Mouse (Mus musculus) lung, embryonic 15.5 days (tissue): ENCODE measurements at regions not wholly inside any gene's neighbourhood (a gene's known extent, or its start where the extent isn't known, plus 50 kb on each side); places are given as distances from the start of the nearest gene placed in this dataset.
A peak's percentile ranks its signal among the peaks of the same experiment; 100 is the strongest.

Experiments used
- ATAC-seq: fragments of 200-750 bp; cut with Nextera tagmentation; 2 replicates; pipeline ENCODE4 v1.8.0; 2017; ENCODE audit warnings: moderate number of reproducible peaks, borderline replicate concordance; ENCODE audit not compliant: low FRiP score, low TSS enrichment; ENCODE audit errors: extremely low read depth
- H3K27ac ChIP-seq: fragments of 300-500 bp; sonication (generic); 2 replicates; pipeline ENCODE4 v1.5.1; 2015; ENCODE audit warnings: moderate library complexity, mild to moderate bottlenecking, inconsistent platforms
- H3K27me3 ChIP-seq: fragments of 300-500 bp; sonication (generic); 2 replicates; pipeline ENCODE4 v1.6.1; 2015; ENCODE audit warnings: inconsistent platforms
- H3K36me3 ChIP-seq: fragments of 300-500 bp; sonication (generic); 2 replicates; pipeline ENCODE4 v1.6.1; 2015; ENCODE audit warnings: inconsistent platforms
- H3K4me1 ChIP-seq: fragments of 300-500 bp; sonication (generic); 2 replicates; pipeline ENCODE4 v1.6.1; 2015; ENCODE audit warnings: inconsistent platforms
- H3K4me2 ChIP-seq: fragments of 300-500 bp; sonication (generic); 2 replicates; pipeline ENCODE4 v1.6.1; 2015; ENCODE audit warnings: inconsistent platforms, mild to moderate bottlenecking, moderate library complexity
- H3K4me3 ChIP-seq: fragments of 300-500 bp; sonication (generic); 2 replicates; pipeline ENCODE4 v1.5.1; 2015; ENCODE audit warnings: mild to moderate bottlenecking, inconsistent platforms
- H3K9ac ChIP-seq: fragments of 300-500 bp; sonication (generic); 2 replicates; pipeline ENCODE4 v1.6.1; 2015; ENCODE audit warnings: inconsistent platforms
- H3K9me3 ChIP-seq: fragments of 300-500 bp; sonication (generic); 2 replicates; pipeline ENCODE4 v1.6.1; 2016; ENCODE audit warnings: inconsistent platforms
- whole genome bisulfite sequencing: fragments of 180-500 bp; shearing (Covaris S2); methylation state at CpG from one replicate; pipeline ENCODE4 v1.1.7; 2015; 5-methylcytosine and 5-hydroxymethylcytosine counted together

DNA sequence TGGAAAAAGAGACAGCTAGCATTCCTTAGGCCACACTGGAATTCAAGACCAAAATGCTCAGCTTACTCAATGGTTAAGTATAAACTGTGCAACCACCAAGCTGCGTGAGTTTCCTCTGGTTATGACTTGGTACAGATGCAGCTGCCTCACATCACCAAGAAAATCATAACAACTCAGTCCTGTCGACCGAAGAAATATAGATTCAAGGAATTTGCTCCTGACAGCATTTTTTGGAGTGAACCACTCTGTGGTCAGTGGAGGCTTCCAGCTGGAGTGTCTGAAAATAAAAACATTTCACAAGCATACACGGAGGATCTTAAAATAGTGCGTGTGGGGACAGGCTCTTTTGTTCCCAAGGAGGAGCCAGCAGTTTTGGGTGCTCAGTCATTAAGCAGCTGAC lies 253.8 kb downstream of the Bckdhb start:
- no peaks in the 10 kb centered on the region for H3K4me1 ChIP-seq
- peak overlapping the region; percentile 31 for H3K27ac ChIP-seq
- WGBS, result 45% methylated on average over 5 of the region's 5 CpGs
- no peaks in the 10 kb centered on the region for H3K36me3 ChIP-seq
- H3K9ac ChIP-seq, result no peak overlapping the region
- H3K27me3 ChIP-seq, result no peaks in the 10 kb centered on the region
- no peak overlapping the region for H3K4me2 ChIP-seq
- ATAC-seq, result peak; percentile 91
- H3K4me3 ChIP-seq, result no peak overlapping the region
- no peaks in the 10 kb centered on the region for H3K9me3 ChIP-seq

- H3K27me3 ChIP-seq, result no peaks in the 10 kb centered on the region
- peak overlapping the region; percentile 14 for H3K27ac ChIP-seq
- 57% methylated on average over 4 of the region's 4 CpGs for WGBS
- no peaks in the 10 kb centered on the region for H3K9me3 ChIP-seq
- no peak overlapping the region for H3K4me2 ChIP-seq
- no peaks in the 10 kb centered on the region for H3K4me1 ChIP-seq
- ATAC-seq, result no peak
- H3K9ac ChIP-seq, result no peak overlapping the region
- H3K4me3 ChIP-seq, result no peak overlapping the region
- H3K36me3 ChIP-seq, result no peaks in the 10 kb centered on the region
Observed at GRCm38 (mm10) chr9:84179238-84179637, 254.3 kb downstream of the Bckdhb start.

DNA sequence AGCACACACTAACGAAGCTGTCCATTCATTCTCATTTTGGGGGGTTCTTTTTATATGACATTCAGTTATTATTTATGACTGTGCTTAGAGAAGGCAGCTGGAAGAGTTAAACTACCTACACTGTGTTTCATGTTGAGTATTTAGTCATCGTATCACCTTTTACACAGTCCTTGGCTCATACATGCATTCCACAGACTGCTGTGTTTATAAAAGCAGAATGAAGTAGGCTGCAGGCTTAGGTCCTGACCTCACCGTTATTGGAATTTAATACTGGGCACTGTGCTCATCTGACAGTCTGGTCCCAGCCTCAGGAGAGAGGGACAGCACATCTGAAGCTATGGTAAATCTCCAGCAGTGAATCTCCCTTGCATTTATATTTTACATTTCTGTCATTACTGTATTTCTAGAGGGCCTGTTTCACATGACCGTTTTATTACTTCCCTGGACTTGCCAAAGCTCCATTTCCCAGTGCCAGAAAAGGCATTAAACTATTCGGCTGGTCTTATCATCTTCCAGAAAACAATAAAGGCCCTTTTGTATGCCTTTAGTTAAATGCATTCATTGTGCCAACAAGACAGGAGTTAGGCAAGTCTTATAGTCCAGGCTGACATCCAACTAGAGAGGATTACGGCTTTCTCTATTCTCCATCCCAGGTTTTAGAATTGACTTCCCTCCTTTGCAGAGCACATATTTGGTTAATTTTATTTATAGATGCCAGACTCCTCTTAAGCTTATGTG lies 258.9 kb downstream of the Bckdhb start:
- no peak for ATAC-seq

DNA sequence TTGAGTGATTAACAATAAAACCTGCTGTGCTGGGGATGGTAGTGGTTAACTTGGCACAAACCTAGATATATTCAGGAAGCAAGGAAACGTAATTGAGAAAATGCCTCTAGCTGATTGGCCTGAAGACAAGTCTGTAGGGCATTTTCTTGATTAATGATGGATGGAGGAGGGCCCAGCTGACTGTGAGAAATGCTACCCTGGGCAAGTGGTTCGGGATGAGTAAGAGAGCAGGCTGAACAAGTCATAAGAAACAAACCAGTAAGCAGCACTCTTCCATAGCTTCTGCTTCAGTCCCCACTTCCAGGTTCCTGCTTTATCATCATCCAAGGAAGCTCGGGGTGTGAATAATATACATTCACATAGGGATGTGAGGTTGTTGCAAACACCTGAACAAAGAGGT lies 262.6 kb downstream of the Bckdhb start:
- Histone ChIP-seq H3K4me3 (no peak overlapping the region), H3K27me3 (no peaks in the 10 kb centered on the region), H3K36me3 (no peaks in the 10 kb centered on the region), H3K4me2 (no peak overlapping the region), H3K9me3 (no peaks in the 10 kb centered on the region), H3K27ac (no peak overlapping the region), H3K9ac (no peak overlapping the region), H3K4me1 (no peaks in the 10 kb centered on the region)
- ATAC-seq, result no peak
- 69% methylated on average over 3 of the region's 3 CpGs for WGBS

More for the DNA sequence above, 258.9 kb downstream of the Bckdhb start:
- Histone ChIP-seq H3K9ac (no peak overlapping the region), H3K36me3 (no peaks in the 10 kb centered on the region), H3K4me2 (no peak overlapping the region), H3K27ac (no peak overlapping the region), H3K4me3 (no peak overlapping the region), H3K27me3 (no peaks in the 10 kb centered on the region), H3K4me1 (no peaks in the 10 kb centered on the region), H3K9me3 (no peaks in the 10 kb centered on the region)
- 45% methylated on average over 6 of the region's 6 CpGs for WGBS

GRCm38 (mm10) chr9:84193405-84193804 lies 268.5 kb downstream of the Bckdhb start:
- H3K4me1 ChIP-seq, result no peaks in the 10 kb centered on the region
- H3K9ac ChIP-seq, result no peak overlapping the region
- H3K27me3 ChIP-seq, result no peaks in the 10 kb centered on the region
- no peaks in the 10 kb centered on the region for H3K9me3 ChIP-seq
- ATAC-seq, result no peak
- no peak overlapping the region for H3K27ac ChIP-seq
- no peak overlapping the region for H3K4me3 ChIP-seq
- 53% methylated on average over 1 of the region's 1 CpGs for WGBS
- no peaks in the 10 kb centered on the region for H3K36me3 ChIP-seq
- H3K4me2 ChIP-seq, result no peak overlapping the region

DNA sequence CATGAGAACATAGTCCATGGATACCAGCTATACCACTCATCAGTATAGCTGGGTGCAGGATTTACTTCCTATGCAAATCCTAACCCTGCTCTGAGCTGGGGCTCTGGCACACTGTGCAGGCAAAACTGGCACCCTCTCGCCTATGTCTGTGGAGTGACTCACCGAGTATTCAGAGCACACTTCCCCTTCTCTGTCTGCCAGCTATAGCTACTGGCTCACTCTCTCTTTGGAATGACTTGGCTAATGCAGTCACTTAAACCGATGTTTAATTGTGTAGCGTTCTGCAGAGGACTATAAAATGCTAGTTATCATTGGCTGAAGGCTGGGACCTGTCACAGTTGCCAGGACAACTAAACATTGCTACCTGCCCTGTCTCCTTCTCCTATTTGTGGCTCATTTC lies 269.8 kb downstream of the Bckdhb start:
- no peaks in the 10 kb centered on the region for H3K27me3 ChIP-seq
- no peak overlapping the region for H3K27ac ChIP-seq
- ATAC-seq, result no peak
- no peaks in the 10 kb centered on the region for H3K36me3 ChIP-seq
- no peak overlapping the region for H3K4me2 ChIP-seq
- H3K4me1 ChIP-seq, result no peaks in the 10 kb centered on the region
- H3K9ac ChIP-seq, result no peak overlapping the region
- no peaks in the 10 kb centered on the region for H3K9me3 ChIP-seq
- WGBS, result 78% methylated on average over 4 of the region's 4 CpGs
- H3K4me3 ChIP-seq, result no peak overlapping the region

- no peaks in the 10 kb centered on the region for H3K27me3 ChIP-seq
- H3K27ac ChIP-seq, result no peak overlapping the region
- 79% methylated on average over 4 of the region's 4 CpGs for WGBS
- no peak overlapping the region for H3K4me2 ChIP-seq
- no peaks in the 10 kb centered on the region for H3K4me1 ChIP-seq
- no peaks in the 10 kb centered on the region for H3K36me3 ChIP-seq
- ATAC-seq, result no peak
- H3K9me3 ChIP-seq, result no peaks in the 10 kb centered on the region
- no peak overlapping the region for H3K9ac ChIP-seq
- no peak overlapping the region for H3K4me3 ChIP-seq
Observed at GRCm38 (mm10) chr9:84195338-84195737, 270.4 kb downstream of the Bckdhb start.

- Histone ChIP-seq H3K27ac (no peak overlapping the region), H3K9me3 (no peaks in the 10 kb centered on the region), H3K9ac (no peak overlapping the region), H3K36me3 (no peaks in the 10 kb centered on the region), H3K4me3 (no peak overlapping the region), H3K4me2 (no peak overlapping the region), H3K27me3 (no peaks in the 10 kb centered on the region), H3K4me1 (no peaks in the 10 kb centered on the region)
- no peak for ATAC-seq
- WGBS, result 81% methylated on average over 3 of the region's 3 CpGs
Observed at GRCm38 (mm10) chr9:84200208-84200607, 275.3 kb downstream of the Bckdhb start.

GRCm38 (mm10) chr9:84204056-84204455 lies 279.1 kb downstream of the Bckdhb start:
- 51% methylated on average over 3 of the region's 3 CpGs for WGBS
- H3K4me1 ChIP-seq, result no peaks in the 10 kb centered on the region
- no peak for ATAC-seq

GRCm38 (mm10) chr9:84240491-84240975 lies 315.6 kb downstream of the Bckdhb start:
- Histone ChIP-seq H3K4me3 (no peak overlapping the region), H3K27me3 (no peaks in the 10 kb centered on the region)
- 83% methylated on average over 4 of the region's 4 CpGs for WGBS

More at GRCm38 (mm10) chr9:84204056-84204455, 279.1 kb downstream of the Bckdhb start:
- Histone ChIP-seq H3K9me3 (no peaks in the 10 kb centered on the region), H3K27me3 (no peaks in the 10 kb centered on the region), H3K9ac (no peak overlapping the region), H3K4me3 (no peak overlapping the region), H3K4me2 (no peak overlapping the region), H3K27ac (no peak overlapping the region), H3K36me3 (no peaks in the 10 kb centered on the region)

DNA sequence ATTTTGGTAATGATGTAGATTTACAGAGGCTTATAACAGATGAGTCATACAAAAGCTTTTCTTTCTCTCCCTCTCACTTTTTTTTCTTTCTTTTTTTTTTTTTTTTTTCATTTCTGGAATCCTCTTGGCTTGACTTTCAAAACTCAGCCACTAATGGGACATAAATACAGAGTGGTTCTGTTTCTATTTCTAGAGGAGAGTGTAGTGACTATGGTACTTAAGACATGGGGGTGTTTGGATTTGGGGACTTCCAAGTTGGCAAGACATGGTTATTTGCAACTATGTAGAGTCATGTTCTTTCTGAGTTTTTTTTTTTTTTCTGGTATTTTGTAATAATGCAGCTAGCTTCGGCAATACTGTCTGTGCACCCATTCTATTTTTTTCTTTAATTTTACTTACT lies 324.8 kb downstream of the Bckdhb start:
- Histone ChIP-seq H3K4me3 (no peak overlapping the region), H3K9me3 (no peaks in the 10 kb centered on the region), H3K27ac (no peak overlapping the region), H3K9ac (no peak overlapping the region), H3K36me3 (no peaks in the 10 kb centered on the region), H3K27me3 (no peaks in the 10 kb centered on the region), H3K4me2 (no peak overlapping the region), H3K4me1 (no peaks in the 10 kb centered on the region)
- WGBS, result 92% methylated on average over 1 of the region's 1 CpGs
- no peak for ATAC-seq

More at GRCm38 (mm10) chr9:84240491-84240975, 315.6 kb downstream of the Bckdhb start:
- ATAC-seq, result no peak
- H3K9me3 ChIP-seq, result no peaks in the 10 kb centered on the region
- H3K9ac ChIP-seq, result no peak overlapping the region
- no peaks in the 10 kb centered on the region for H3K36me3 ChIP-seq
- H3K4me1 ChIP-seq, result no peaks in the 10 kb centered on the region
- H3K27ac ChIP-seq, result no peak overlapping the region
- H3K4me2 ChIP-seq, result no peak overlapping the region

GRCm38 (mm10) chr9:84253022-84253991 lies 328.4 kb downstream of the Bckdhb start:
- H3K9ac ChIP-seq, result no peak overlapping the region
- ATAC-seq, result no peak
- no peaks in the 10 kb centered on the region for H3K4me1 ChIP-seq
- H3K36me3 ChIP-seq, result no peaks in the 10 kb centered on the region
- no peak overlapping the region for H3K4me2 ChIP-seq
- no peaks in the 10 kb centered on the region for H3K27me3 ChIP-seq
- WGBS, result 19% methylated on average over 7 of the region's 7 CpGs
- H3K4me3 ChIP-seq, result no peak overlapping the region
- H3K9me3 ChIP-seq, result no peaks in the 10 kb centered on the region
- H3K27ac ChIP-seq, result no peak overlapping the region
